Mouse (Mus musculus) ovary, postnatal 10 days (tissue): Measurements from ENCODE around the gene Bcl10.
A peak's percentile ranks its signal among the peaks of the same experiment; 100 is the strongest.
"Not testable (repeated sequence)": the region's sequence is repeated elsewhere in the genome, so short reads cannot be mapped to it uniquely, and the experiment has no call there.

Experiments
- DNase-seq: peaks from one replicate; pipeline ENCODE4 v3.0.0; 2022; ENCODE audit warnings: low spot score

Bcl10 gene

GRCm38 (mm10) chr3:145922019-145922854 lies at the start of gene Bcl10:
Gene Bcl10 (plus strand): TSS chr3:145922804.
- no peak for DNase-seq

DNA sequence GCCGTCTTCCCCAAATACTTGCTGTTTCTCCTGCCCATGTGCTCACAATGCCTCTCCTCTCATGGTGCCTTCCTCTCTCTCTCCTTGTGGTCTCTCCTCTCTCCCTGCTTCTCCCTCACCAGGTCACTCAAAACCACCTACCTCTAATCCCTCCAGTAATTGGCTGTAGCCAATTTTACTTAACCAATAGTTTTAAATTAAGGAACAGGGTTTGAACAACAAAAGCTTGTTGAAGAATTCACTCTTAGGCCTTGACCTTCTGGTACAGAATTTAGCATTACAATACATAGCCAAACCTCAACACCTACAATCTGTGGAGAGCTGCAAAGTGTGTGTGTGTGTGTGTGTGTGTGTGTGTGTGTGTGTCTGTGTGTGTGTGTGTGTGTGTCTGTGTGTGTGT lies 49.3 kb upstream of the Bcl10 start:
- no peak for DNase-seq

GRCm38 (mm10) chr3:145874126-145874525 lies 48.5 kb upstream of the Bcl10 start:
- DNase-seq, result no peak

DNA sequence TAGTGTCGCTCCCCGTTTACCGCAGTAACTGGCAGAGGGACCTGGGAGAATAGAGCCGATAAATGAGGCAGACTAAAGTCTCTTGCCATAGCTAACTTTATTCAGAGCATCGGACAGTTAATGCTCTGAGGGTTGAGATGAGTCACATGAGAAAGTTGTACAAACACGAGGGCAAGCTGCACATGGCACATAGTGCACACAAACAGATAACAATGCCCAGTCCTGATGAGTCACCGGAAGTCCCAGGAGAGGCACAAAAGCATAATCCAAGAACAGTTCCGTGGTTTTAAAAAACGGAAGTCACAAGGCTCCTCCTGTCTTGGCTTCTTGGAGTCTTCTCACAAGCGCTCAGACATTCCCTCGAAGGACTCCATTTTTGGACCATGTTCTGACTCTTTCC lies 46.5 kb upstream of the Bcl10 start:
- no peak for DNase-seq

DNA sequence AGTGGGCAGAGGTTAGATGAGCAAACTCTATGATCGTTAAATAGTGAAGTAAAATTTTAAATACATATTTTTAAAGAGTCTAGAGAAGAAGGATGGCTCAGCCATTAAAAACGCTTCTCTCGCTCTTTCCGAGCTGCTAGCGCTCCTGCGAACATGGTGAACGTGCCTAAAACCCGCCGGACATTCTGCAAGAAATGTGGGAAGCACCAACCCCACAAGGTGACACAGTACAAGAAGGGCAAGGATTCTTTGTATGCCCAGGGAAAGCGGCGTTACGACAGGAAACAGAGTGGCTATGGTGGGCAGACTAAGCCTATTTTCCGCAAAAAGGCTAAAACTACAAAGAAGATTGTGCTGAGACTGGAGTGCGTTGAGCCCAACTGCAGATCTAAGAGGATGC lies 43.7 kb upstream of the Bcl10 start:
- DNase-seq, result not testable (repeated sequence)

- no peak for DNase-seq
These were observed 42.3 kb upstream of the Bcl10 start for GRCm38 (mm10) chr3:145880335-145880734.

DNA sequence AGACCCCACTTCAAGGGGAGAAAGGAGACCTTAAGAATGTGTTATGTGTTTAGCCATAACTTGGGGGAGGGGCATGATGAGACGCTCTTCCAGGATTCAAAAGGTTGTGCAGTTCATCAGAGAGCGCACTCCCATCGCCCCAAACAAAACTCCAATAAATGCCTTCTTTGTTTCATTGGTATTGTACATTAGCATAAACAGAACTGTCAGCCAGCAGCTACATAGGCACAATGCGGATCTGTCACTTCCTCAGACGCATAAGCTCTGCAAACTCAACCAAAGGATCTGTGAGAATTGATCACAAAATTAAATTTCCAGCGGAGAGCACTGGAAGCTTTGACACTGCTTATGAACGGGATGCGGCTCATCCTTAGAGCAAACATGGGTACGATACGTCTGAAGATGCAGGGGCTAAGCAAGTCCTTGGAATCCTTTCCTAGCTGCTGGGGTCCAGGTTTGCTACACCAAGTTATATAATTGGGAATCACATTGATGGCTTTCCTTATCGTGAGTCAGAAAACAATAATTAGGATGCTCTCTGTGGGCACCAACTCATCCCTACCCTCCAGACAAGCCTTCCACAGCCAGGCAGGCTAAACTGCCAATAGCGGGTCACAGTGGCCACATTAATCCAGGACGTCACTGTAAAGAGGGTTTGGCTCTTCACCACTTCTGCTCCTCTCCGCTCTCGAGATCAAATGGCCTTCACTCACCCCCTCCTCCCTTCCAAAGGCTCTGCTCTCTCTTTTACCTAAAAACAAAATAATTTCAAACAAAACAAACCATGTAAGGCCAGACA lies 40.3 kb upstream of the Bcl10 start:
- DNase-seq, result no peak

DNA sequence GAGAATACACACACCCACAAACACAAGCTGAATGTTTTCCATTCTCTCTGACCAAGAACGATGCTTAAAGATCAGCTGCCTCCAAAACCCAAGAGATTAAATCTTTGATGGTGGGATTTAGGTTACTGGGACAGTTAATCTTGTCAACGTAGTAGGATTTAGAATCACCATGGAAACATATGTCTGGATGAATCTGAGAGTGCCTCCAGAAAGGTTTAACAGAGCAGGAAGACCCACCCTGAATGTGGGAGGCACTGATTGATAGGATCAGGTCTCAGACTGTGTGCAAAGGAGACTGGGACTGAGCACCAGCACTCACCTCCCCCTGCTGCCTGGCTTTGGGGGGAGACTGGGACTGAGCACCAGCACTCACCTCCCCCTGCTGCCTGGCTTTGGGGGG lies 39.4 kb upstream of the Bcl10 start:
- no peak for DNase-seq

DNA sequence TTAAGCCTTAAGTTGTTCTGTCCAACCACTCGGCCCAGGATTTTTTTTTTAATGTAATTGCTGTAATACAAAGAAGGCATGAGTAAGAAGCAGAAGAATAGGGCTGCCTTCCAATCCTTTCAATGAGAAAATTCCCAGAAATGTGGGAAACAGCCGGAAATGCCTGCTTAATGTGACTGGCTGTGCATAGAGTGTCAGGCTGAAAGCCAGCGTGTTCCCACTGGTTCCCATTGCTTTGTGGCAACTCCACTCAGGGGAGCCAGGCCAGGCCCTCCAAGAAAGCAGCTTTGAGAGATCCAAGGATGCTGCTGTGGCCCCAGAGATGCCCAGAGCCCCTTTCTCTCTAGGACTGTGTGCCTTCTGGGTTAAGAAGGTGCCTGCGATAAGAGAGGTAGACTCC lies 37.2 kb upstream of the Bcl10 start:
- no peak for DNase-seq

- no peak for DNase-seq
These were observed 36.6 kb upstream of the Bcl10 start for GRCm38 (mm10) chr3:145885851-145886464.

GRCm38 (mm10) chr3:145887430-145887971 lies 35.1 kb upstream of the Bcl10 start:
- no peak for DNase-seq

DNA sequence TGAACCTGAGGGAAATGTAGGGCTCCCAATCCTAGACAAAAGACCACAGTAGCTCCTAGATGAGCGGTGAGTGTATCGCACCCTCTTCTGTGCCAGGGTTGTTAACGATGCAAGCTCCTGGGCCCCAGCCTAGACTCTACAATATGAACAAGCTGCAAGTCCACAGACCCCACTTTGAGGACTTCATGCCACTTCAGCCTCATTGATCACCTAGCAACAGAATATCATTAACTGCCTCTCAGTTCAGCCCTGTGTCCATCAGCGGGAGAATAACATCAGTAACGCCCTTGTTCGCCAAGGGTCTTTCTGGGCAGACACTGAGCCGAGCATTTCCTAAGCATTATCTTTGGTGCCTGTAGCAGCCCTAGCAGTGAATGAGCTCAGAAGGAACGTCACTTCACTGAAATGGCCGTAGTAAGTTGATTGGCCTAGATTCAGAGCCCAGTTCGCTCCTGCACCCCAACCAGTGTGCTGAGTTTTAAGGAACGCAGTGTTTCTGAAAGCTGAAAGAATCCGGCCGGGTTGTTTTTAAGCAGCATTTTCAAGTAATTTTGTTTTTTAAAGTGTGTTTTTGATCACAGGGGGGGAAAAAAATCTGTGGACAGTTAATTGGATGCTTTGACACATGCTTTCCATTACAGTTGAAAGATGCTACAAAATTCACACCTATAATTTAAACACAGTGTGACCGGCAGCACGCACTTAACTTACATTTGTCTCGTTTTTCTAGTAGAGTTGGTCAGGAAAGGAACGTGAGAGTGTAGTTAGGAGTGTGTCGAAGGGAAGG lies 32.1 kb upstream of the Bcl10 start:
- no peak for DNase-seq

GRCm38 (mm10) chr3:145892451-145892850 lies 30.2 kb upstream of the Bcl10 start:
- DNase-seq, result no peak

GRCm38 (mm10) chr3:145894131-145894530 lies 28.5 kb upstream of the Bcl10 start:
- DNase-seq, result no peak

GRCm38 (mm10) chr3:145897749-145898148 lies 24.9 kb upstream of the Bcl10 start:
- no peak for DNase-seq

DNA sequence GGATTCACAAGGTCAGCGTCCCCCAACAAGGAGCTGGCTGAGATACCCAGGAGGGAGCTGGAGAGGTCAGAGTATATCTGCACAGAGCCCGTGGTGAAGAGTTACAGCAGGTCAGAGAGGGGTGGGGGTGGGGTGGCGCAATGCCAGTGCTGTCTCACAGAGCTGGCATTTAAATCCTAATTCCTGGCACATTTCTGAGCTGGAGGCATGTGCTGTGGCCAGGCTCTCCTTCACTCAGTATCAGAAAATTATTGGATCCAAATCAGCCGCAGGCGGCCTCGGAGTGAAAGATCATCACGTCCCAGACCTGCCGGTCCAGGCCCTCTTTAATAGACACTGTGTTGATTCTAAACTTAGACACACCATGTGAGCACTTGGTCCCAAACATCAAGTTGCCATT lies 22.8 kb upstream of the Bcl10 start:
- no peak for DNase-seq

DNA sequence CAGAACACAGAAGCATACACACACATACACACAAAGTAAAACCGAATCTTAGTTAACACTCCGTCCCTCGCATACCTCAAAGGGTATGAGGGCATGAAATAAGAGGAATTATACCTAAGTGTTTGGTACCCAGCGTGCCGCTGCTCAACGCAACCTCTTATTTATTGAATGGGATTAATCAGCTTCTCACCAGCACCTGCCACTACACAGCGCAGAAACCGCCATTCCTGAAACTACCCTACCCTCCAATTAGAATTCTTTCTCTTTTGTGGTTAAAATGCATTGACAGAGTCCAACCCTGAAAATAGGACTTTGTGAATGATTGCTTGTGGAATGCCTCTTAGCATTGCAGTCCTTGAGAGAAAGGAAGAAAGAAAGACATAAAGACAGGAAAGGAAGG lies 19.1 kb upstream of the Bcl10 start:
- no peak for DNase-seq

- DNase-seq, result peak; percentile 57
These were observed 17.5 kb upstream of the Bcl10 start for GRCm38 (mm10) chr3:145904850-145905776.

GRCm38 (mm10) chr3:145906582-145906981 lies 16.0 kb upstream of the Bcl10 start:
- no peak for DNase-seq

- no peak for DNase-seq
These were observed 10.1 kb upstream of the Bcl10 start for GRCm38 (mm10) chr3:145912512-145912911.

GRCm38 (mm10) chr3:145913263-145913662 lies 9.3 kb upstream of the Bcl10 start:
- no peak for DNase-seq
